Mouse (Mus musculus): ENCODE results near the gene Olfr761.
"Not testable (repeated sequence)": the region's sequence is repeated elsewhere in the genome, so short reads cannot be mapped to it uniquely, and the experiment has no call there.

The Olfr761 gene

GRCm38 (mm10) chr17:37952979-37953378 lies at the start of gene Olfr761:
Olfr761 (minus strand) TSS chr17:37953079.
- no peak for DNase-seq (ENCODE audit: low read depth, low spot score)

DNA sequence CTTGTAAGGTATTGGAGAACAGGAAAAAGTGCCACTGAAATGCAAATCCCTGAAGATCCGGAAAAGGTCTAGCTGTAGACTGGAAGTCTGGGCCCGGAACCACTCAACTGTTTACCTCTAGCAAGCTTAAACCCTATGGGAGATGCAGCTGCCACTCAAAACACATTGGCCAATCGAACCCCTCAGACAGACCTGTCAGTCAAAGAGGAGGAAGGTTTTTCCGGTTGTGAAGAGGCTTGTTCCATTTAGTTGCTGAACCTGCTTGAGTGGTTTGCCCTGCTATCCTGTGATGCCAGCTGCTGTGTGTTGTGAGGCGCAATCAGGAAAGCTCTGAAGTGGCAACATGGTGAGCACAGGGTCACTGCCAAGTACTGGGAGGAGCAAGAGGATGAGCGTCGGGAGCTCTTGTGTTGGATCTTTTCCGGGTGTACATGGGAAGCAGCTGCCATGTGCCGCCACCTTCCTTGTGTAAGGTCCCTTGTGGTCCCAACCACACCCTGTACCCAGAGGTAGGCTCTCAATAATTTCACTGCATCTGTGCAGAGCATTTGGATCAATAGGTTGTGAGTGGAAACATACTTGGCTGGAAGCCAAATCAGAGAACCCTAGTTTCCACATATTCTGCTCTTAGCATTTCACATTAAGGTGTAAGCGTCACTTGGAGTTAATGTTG lies 42.9 kb upstream of the Olfr761 start:
- peak; percentile 64 for DNase-seq (ENCODE audit: low read depth, low spot score)

- peak; percentile 55 for DNase-seq (ENCODE audit: low read depth, low spot score)
Observed at GRCm38 (mm10) chr17:37990453-37990961, 37.6 kb upstream of the Olfr761 start.

- DNase-seq (ENCODE audit: low read depth, low spot score): no peak
Observed at GRCm38 (mm10) chr17:37973591-37973990, 20.7 kb upstream of the Olfr761 start.

- no peak for DNase-seq (ENCODE audit: low read depth, low spot score)
Observed at GRCm38 (mm10) chr17:37920248-37920647, 32.6 kb downstream of the Olfr761 start, which contains the start of gene Olfr128. Olfr128 (plus strand) TSS chr17:37920548.

DNA sequence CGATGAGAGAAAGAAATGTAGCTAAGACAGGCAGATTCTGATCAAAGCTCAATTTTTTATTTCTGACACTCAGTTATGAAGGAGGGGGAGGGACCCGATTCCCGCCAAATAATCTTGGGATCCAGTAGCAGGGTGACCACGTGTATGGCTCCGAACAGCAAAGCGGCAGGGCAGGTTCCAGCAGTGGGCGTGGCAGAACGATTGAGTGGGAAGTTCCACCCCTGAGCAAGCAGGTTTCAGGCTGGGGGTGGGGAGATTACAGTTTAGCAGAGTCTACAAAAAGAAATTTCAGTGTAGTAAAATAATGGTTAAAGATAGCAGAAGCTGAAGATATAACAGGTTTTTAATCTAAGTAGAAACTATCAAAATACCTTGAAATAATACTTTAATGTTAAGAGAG lies 46.1 kb downstream of the Olfr761 start:
- DNase-seq (ENCODE audit: low read depth, low spot score): not testable (repeated sequence)
